Mouse (Mus musculus): Measurements from ENCODE around the gene Ankrd31.
"Not testable (repeated sequence)": the region's sequence is repeated elsewhere in the genome, so short reads cannot be mapped to it uniquely, and the experiment has no call there.

The Ankrd31 gene

GRCm38 (mm10) chr13:96859161-96859560 lies 111.1 kb downstream of the Ankrd31 start:
- DNase-seq: no peak

GRCm38 (mm10) chr13:96870742-96871141 lies 122.7 kb downstream of the Ankrd31 start:
- DNase-seq: no peak

GRCm38 (mm10) chr13:96874071-96874470 lies 126.0 kb downstream of the Ankrd31 start:
- DNase-seq: no peak

GRCm38 (mm10) chr13:96878220-96879057 lies 130.4 kb downstream of the Ankrd31 start:
- no peak for DNase-seq

- no peak for DNase-seq
These were observed 136.5 kb downstream of the Ankrd31 start for GRCm38 (mm10) chr13:96884534-96884933.

- no peak for DNase-seq
These were observed 141.9 kb downstream of the Ankrd31 start for GRCm38 (mm10) chr13:96889985-96890384.

GRCm38 (mm10) chr13:96895144-96895543 lies 147.1 kb downstream of the Ankrd31 start:
- no peak for DNase-seq

- DNase-seq: no peak
These were observed 158.6 kb downstream of the Ankrd31 start for GRCm38 (mm10) chr13:96906717-96907116.

- no peak for DNase-seq
These were observed 163.1 kb downstream of the Ankrd31 start for GRCm38 (mm10) chr13:96911202-96911601.

GRCm38 (mm10) chr13:96923134-96923533 lies 175.1 kb downstream of the Ankrd31 start:
- DNase-seq: not testable (repeated sequence)

GRCm38 (mm10) chr13:96923999-96924961 lies 176.2 kb downstream of the Ankrd31 start, which contains the start of gene Gcnt4:
Gene Gcnt4, plus strand, starts transcription at chr13:96924689.
- DNase-seq: peak; percentile 74 to 83

- DNase-seq: peak; percentile 55 to 70
These were observed 177.1 kb downstream of the Ankrd31 start for GRCm38 (mm10) chr13:96924985-96925745.

- DNase-seq: no peak
These were observed 178.1 kb downstream of the Ankrd31 start for GRCm38 (mm10) chr13:96925991-96926725.

- DNase-seq: no peak
These were observed 179.7 kb downstream of the Ankrd31 start for GRCm38 (mm10) chr13:96927781-96928180.

- no peak for DNase-seq
These were observed 180.5 kb downstream of the Ankrd31 start for GRCm38 (mm10) chr13:96928432-96929039.

GRCm38 (mm10) chr13:96932745-96933144 lies 184.7 kb downstream of the Ankrd31 start:
- DNase-seq: no peak

- peak in 1 of 2 experiments; percentile 31 for DNase-seq
These were observed 185.3 kb downstream of the Ankrd31 start for GRCm38 (mm10) chr13:96933367-96933766.

- DNase-seq: peak; percentile 32 to 54
These were observed 188.2 kb downstream of the Ankrd31 start for GRCm38 (mm10) chr13:96936173-96936777.

- peak in 1 of 2 experiments; percentile 28 for DNase-seq
These were observed 189.0 kb downstream of the Ankrd31 start for GRCm38 (mm10) chr13:96937059-96937558.

GRCm38 (mm10) chr13:96939680-96940079 lies 191.6 kb downstream of the Ankrd31 start:
- DNase-seq: peak; percentile 34 to 55

GRCm38 (mm10) chr13:96941481-96941880 lies 193.4 kb downstream of the Ankrd31 start:
- DNase-seq: not testable (repeated sequence)

Data from kidney, postnatal 4 days (tissue).